Mouse (Mus musculus): ENCODE measurements around the gene Dhx16.

GRCm38 (mm10) chr17:35909186-35909918 lies 29.7 kb downstream of the Dhx16 start:
- TF ChIP-seq CTCF (IDR thresholded peaks at IDR 0.05; ENCODE audit: control insufficient read depth, insufficient read depth, insufficient read length) (no peak), MYOG (IDR thresholded peaks at IDR 0.05; ENCODE audit: control insufficient read depth, extremely low read depth, insufficient read length) (no peak), MAX (IDR thresholded peaks at IDR 0.05) (no peak), CEBPB (IDR thresholded peaks at IDR 0.05; ENCODE audit: low read depth) (no peak), FOSL1 (IDR thresholded peaks at IDR 0.05; ENCODE audit: insufficient read depth, low read length, poor library complexity, severe bottlenecking) (no peak)

Data from C2C12 (cell line).